Mouse (Mus musculus): ENCODE results near the gene Gm37240.
A peak's percentile ranks its signal among the peaks of the same experiment; 100 is the strongest.

Gene Gm37240

DNA sequence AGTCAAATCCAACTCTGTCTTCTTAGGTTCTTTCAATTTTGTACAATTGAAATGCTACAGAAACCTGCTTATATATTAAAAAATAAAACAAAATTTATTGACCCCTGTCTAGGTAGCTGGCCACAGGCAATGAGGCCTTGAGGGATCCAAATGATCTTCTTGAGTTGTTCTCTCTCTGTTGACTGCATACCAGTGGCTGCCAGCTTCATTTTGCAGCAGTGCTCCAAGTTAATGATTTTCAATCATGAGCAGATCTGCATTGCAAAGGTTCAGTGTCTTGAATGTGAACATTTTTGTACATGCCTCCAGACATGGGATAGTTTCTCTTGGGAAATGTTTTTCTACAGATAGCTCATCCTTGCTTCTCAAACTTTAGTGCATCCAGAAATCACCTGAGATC is 17.1 kb upstream of the Gm37240 start:
- Histone ChIP-seq H3K27me3 (ENCODE audit: control insufficient read depth, insufficient read depth, low read length, poor library complexity, severe bottlenecking) (no peaks in the 10 kb centered on the region; the same call in 1 of the 2 replicates), H3K36me3 (ENCODE audit: control insufficient read depth, insufficient read depth, low read length, poor library complexity, severe bottlenecking) (no peaks in the 10 kb centered on the region)
- DNase-seq (ENCODE audit: low read depth, low spot score): no peak

DNA sequence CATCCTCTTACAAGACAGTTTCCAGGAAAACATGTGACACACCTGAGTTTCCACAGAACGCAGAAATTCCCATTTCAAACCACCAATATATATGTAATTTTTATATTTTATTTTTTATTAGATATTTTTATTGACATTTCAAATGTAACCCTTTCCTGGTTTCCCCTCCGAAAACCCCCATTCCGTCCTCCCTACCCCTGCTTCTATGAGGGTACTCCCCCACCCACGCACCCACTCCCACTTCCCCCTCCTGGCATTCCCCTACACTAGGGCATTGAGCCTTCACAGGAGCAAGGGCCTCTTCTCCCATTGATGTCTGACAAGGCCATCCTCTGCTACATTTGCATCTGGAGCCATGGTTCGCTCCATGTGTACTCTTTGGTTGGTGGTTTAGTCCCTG is 7.7 kb upstream of the Gm37240 start:
- DNase-seq (ENCODE audit: low read depth, low spot score): peak; percentile 22
- H3K36me3 ChIP-seq (ENCODE audit: control insufficient read depth, insufficient read depth, low read length, poor library complexity, severe bottlenecking): no peaks in the 10 kb centered on the region

DNA sequence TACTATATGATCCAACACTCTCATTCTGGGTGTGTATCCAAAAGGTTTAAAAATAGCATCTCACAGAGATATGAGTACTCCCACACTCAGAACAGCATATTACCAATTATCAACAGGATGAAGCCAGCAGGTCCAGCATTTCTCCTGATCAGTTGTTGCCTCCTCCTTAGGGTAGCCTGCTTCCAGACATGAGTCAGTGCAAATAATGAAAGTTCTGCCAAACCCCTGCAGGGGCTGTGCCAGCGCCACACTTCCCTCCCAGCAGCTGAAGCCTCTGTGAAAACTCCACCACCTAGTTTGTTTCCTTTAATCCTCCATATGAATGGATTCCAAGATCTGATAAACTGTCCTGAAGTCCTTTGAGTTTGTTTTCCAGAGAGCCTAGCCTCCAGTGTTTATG is 4.3 kb upstream of the Gm37240 start:
- H3K27me3 ChIP-seq (ENCODE audit: control insufficient read depth, insufficient read depth, low read length, poor library complexity, severe bottlenecking): peaks cover 4% of the 10 kb centered on the region
- DNase-seq (ENCODE audit: low read depth, low spot score): no peak
- no peaks in the 10 kb centered on the region for H3K36me3 ChIP-seq (ENCODE audit: control insufficient read depth, insufficient read depth, low read length, poor library complexity, severe bottlenecking)

More for the DNA sequence above, 7.7 kb upstream of the Gm37240 start:
- H3K27me3 ChIP-seq (ENCODE audit: control insufficient read depth, insufficient read depth, low read length, poor library complexity, severe bottlenecking): peaks cover 2% of the 10 kb centered on the region

DNA sequence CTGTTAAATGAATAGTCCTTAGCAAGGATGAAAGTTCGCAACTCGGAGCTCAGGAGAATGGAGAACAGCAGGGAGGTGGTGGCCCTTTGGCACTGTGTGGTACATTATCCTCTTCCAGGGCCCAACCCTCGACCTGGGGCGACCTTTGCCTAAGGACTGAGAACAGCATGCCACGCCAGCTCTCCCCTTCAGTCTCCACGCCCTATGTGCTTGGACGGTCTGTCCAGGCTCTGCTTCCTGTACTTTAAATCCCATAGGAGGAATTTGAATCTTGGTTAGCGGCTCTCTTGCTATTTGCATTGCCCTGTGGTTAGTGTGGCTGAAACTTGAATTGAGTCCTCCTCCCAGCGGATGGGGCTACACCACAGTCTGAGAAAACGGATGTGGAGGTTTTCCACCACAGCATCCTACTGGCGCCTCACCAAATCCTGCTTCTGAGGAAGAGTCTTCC is 928 bp upstream of the Gm37240 start:
- Histone ChIP-seq H3K27me3 (ENCODE audit: control insufficient read depth, insufficient read depth, low read length, poor library complexity, severe bottlenecking) (peaks cover 4% of the 10 kb centered on the region), H3K36me3 (ENCODE audit: control insufficient read depth, insufficient read depth, low read length, poor library complexity, severe bottlenecking) (no peaks in the 10 kb centered on the region)
- DNase-seq (ENCODE audit: low read depth, low spot score): peak; percentile 51

DNA sequence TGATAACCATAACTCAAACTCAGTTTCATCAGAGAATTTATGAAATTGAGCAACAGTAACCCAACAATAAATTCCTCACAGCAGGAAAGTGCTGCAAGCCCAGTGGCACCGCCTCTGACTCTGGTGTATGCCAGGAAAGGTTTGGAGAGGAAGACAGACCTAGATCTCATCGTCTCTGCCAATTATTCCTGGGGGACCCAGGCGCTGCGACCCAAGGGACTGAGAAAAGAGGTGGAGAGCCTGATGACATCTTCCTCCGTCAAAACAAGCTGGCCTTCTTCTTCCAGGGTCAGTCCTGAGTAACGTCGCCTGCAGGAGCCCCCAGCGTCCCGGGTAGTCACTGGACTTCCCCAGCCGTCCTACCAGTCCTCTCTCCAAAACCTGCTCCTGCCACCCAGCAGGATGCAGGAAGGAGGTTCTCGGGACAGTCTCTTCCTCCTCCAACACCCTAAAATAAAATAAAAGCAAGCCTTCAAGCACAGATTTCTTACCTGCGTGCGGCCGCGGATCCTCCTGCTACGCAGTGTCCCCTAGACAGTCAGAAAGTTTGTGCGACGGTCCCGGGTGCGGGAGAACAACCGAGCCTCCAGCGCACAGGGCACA is 581 bp downstream of the Gm37240 start:
- no peak for DNase-seq (ENCODE audit: low read depth, low spot score)
- H3K27me3 ChIP-seq (ENCODE audit: control insufficient read depth, insufficient read depth, low read length, poor library complexity, severe bottlenecking): peaks cover 4% of the 10 kb centered on the region

DNA sequence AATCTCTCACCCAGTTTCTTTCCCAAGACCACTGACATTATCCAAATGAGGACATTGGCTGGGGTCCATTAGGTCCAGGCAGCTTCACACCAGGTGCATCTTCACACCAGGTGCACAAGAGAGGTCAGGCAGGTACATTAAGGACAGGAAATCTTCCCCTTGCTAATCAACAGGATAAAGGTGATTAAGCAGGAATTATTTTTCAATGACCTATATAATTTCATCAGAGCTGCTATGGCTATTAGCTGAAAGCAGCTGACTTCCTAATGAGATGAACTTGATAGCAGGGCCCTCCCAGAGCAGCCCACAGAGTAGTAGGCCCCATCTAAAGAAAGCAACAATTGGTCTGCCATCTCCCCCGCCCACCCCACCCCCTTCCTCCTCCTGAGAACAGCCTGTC is 1.4 kb downstream of the Gm37240 start:
- DNase-seq (ENCODE audit: low read depth, low spot score): no peak
- Histone ChIP-seq H3K36me3 (ENCODE audit: control insufficient read depth, insufficient read depth, low read length, poor library complexity, severe bottlenecking) (no peaks in the 10 kb centered on the region), H3K27me3 (ENCODE audit: control insufficient read depth, insufficient read depth, low read length, poor library complexity, severe bottlenecking) (peaks cover 2% of the 10 kb centered on the region)

More for the DNA sequence above, 581 bp downstream of the Gm37240 start:
- no peaks in the 10 kb centered on the region for H3K36me3 ChIP-seq (ENCODE audit: control insufficient read depth, insufficient read depth, low read length, poor library complexity, severe bottlenecking)

DNA sequence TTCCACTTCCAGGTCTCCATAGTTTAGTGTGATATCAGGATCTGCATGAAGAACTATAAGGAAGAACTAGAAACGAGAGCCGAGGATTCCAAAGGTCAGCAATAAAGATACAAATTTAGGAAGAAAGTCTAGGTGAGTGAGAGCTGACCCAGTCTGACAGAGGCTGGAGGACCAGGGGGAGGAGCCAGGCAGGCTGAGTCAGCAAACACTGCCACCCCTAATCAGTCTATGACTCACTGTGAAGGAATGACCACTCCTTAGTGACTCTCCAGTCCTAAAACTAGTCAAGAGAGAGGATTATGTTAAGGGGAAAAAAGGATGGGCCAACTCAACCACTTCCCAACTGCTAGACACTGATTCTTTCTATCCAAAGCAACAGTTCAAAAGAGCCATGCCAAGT is 6.6 kb downstream of the Gm37240 start:
- Histone ChIP-seq H3K36me3 (ENCODE audit: control insufficient read depth, insufficient read depth, low read length, poor library complexity, severe bottlenecking) (no peaks in the 10 kb centered on the region), H3K27me3 (ENCODE audit: control insufficient read depth, insufficient read depth, low read length, poor library complexity, severe bottlenecking) (no peaks in the 10 kb centered on the region)
- DNase-seq (ENCODE audit: low read depth, low spot score): no peak

DNA sequence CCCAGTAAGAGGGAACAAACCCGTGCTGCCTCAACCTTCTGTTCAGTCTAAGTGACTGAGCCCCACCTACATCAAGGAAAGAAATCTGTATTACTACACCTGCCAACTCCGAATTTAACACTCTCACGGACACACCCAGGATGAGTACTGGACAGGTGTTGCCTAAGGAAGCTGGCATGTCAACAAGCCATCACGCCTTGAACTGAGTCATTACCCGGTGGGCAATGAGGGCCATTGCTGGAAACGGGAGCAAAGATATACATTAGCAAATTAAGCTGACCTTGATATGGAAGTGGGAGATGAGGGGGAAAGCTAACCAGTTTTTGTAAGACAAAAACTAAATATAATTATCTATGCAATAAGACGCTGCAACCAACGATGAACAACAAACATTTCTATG is 7.2 kb downstream of the Gm37240 start:
- no peaks in the 10 kb centered on the region for H3K36me3 ChIP-seq (ENCODE audit: control insufficient read depth, insufficient read depth, low read length, poor library complexity, severe bottlenecking)
- H3K27me3 ChIP-seq (ENCODE audit: control insufficient read depth, insufficient read depth, low read length, poor library complexity, severe bottlenecking): no peaks in the 10 kb centered on the region
- no peak for DNase-seq (ENCODE audit: low read depth, low spot score)

DNA sequence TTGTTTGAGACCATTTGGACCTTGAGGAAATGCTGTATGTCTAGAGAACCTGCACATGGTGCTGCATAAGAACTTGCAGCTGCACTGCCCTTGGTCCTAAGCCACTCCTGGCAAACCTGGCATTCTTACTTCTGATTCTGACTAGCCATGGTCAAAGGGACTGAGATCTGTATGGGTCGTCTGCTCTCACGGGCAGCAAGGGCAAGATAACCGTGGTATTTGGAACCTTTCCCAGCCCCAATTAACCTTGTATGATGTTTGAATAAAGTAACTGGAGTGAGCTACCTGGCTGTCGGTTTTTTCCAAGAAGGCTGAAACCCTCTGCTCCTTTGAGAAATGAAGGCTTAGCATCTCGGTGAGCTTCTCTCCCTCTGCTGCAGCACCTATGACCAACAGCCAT is 8.4 kb downstream of the Gm37240 start:
- DNase-seq (ENCODE audit: low read depth, low spot score): no peak
- no peaks in the 10 kb centered on the region for H3K27me3 ChIP-seq (ENCODE audit: control insufficient read depth, insufficient read depth, low read length, poor library complexity, severe bottlenecking)
- H3K36me3 ChIP-seq (ENCODE audit: control insufficient read depth, insufficient read depth, low read length, poor library complexity, severe bottlenecking): no peaks in the 10 kb centered on the region

DNA sequence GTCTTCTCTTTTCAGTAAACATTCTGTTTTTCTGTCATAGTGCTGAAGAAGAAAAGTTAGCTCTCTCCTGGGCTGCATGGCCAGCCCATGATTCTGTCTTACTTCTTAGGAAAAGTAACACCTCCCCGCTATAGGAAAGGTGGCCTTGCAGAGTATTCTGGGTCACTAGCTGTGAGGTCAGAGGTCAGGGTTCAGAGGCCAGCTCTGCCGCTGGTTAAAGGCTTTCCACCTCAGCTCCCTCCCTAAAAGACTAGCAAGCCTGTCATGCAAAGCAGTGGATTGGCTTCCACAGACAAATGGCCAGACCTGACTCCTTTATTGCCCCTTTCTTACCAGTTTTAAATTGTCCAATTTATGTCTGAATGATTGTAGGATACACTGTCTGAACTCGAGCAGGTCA is 23.3 kb downstream of the Gm37240 start:
- DNase-seq (ENCODE audit: low read depth, low spot score): no peak
- Histone ChIP-seq H3K36me3 (ENCODE audit: control insufficient read depth, insufficient read depth, low read length, poor library complexity, severe bottlenecking) (no peaks in the 10 kb centered on the region), H3K27me3 (ENCODE audit: control insufficient read depth, insufficient read depth, low read length, poor library complexity, severe bottlenecking) (no peaks in the 10 kb centered on the region)

DNA sequence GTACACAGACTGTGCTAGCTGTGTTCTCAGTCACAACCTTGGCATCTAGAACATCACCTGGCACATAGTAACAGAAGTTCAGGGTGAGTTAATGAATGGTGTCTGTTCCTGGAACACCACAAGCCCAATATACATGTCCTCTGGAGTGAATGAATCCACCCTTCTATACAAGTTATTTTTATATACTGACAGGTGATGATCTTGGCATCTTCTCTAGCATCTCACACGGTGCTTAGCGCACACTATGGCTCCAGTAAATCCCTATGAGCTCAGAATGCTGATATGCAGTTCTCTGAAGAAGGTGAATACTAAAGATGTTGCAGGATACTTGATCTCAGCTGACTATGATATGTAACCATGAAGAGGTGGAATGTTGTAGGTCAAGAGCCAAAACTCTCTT is 24.4 kb downstream of the Gm37240 start:
- no peak for DNase-seq (ENCODE audit: low read depth, low spot score)
- Histone ChIP-seq H3K36me3 (ENCODE audit: control insufficient read depth, insufficient read depth, low read length, poor library complexity, severe bottlenecking) (no peaks in the 10 kb centered on the region), H3K27me3 (ENCODE audit: control insufficient read depth, insufficient read depth, low read length, poor library complexity, severe bottlenecking) (no peaks in the 10 kb centered on the region)

DNA sequence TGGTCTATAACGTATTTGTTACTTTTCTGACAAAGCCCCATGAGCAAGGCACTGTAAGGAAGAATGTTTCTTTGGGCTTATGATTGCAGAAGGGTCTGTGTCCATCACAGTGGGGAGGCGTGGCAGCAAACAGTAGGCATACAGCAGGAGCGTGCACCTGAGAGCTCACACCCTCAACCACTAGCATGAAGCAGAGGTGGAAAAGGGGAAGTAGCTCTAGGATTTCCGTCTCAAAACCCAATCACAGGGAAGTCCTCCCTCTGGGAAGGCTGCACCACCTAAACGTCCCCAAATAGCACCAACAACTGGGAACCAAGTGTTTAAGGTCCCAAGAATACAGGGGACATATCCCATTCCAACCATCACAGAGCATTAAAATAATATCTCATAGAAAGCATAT is 26.3 kb downstream of the Gm37240 start:
- no peaks in the 10 kb centered on the region for H3K36me3 ChIP-seq (ENCODE audit: control insufficient read depth, insufficient read depth, low read length, poor library complexity, severe bottlenecking)
- DNase-seq (ENCODE audit: low read depth, low spot score): no peak
- no peaks in the 10 kb centered on the region for H3K27me3 ChIP-seq (ENCODE audit: control insufficient read depth, insufficient read depth, low read length, poor library complexity, severe bottlenecking)

DNA sequence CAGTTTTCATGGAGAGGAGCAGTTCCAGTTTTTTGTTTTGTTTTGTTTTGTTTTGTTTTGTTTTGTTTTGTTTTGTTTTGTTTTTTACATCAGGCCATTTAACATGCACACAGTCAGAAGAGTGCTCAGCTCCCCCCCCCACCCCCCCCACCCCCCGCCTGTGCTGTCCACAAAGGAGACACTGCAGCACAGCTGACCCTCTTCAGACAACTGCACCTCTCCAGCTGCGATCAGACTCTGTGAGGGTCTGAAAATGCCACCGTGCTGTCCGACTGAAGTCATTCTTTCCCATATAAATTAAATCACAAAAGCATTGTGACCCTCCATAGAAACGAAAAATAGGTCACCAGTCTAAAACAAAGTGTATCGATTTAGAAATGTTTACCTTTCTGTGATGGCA is 28.0 kb downstream of the Gm37240 start:
- no peak for DNase-seq (ENCODE audit: low read depth, low spot score)
- Histone ChIP-seq H3K27me3 (ENCODE audit: control insufficient read depth, insufficient read depth, low read length, poor library complexity, severe bottlenecking) (no peaks in the 10 kb centered on the region), H3K36me3 (ENCODE audit: control insufficient read depth, insufficient read depth, low read length, poor library complexity, severe bottlenecking) (no peaks in the 10 kb centered on the region)

DNA sequence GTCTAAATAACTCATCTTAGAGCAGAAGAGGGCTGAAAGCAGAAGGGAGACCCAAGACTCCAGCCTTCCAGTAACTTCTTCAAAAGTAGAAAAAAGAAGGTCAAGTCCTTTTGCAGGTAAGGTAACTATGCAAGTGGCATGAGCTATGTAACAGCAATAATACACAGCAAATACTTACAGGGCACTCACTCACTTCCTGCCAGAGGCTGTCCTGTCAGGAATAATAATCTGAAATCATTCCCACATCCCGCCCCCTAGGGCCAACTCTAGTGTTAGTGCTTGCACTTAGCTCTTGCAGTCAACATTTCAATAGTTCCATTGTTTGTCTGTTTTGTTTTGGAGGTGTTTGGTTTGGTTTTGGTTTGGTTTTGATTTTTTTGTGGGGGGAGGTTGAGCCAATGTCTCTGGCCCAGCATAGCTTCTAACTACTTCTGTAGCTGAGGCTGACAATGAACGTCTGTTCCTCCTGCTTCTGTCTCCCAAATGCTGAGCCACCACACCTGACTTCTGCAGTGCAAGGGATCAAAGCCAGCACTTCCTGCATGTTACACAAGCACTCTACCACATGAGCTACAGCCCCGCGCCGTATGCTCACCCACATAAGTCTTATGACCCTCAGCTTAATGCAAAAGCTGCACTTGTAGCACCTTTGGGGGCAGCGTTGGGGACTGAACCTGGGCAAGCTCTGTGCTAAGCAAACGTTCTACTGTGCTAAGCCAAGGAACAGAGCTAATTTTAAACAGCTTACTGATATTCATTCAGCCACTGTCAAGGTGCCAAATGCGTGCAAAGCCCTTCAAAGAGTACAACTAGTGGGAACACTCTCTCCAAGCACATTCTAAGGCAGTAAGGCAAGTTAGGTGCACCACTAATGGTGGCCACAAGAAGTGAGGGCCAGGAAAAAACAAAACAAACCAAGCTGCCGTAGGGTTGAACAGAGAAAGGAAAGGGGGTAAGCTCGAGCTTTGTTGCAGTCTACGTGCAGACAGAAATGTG is 28.9 kb downstream of the Gm37240 start:
- DNase-seq (ENCODE audit: low read depth, low spot score): no peak
- no peaks in the 10 kb centered on the region for H3K27me3 ChIP-seq (ENCODE audit: control insufficient read depth, insufficient read depth, low read length, poor library complexity, severe bottlenecking)
- no peaks in the 10 kb centered on the region for H3K36me3 ChIP-seq (ENCODE audit: control insufficient read depth, insufficient read depth, low read length, poor library complexity, severe bottlenecking)

DNA sequence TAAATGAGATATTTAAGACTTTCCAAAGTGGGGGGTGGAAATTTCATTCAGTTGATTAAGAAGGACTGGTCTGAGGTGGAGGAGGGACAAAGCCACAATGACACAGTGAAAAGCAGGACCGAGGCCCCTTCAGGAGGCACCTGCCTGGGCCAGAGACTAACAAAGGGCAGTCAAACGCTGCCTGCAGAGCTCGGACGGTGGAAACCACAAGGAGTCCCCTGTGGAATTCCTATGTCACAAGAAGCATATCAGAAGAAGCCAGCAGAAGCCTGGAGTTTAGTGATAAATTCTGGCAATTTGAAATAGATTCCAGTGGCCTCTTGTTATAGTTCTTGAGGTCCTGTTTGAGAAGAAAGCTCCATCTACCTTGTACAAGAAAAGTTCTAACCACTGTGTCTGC is 30.2 kb downstream of the Gm37240 start:
- DNase-seq (ENCODE audit: low read depth, low spot score): no peak
- no peaks in the 10 kb centered on the region for H3K27me3 ChIP-seq (ENCODE audit: control insufficient read depth, insufficient read depth, low read length, poor library complexity, severe bottlenecking)
- no peaks in the 10 kb centered on the region for H3K36me3 ChIP-seq (ENCODE audit: control insufficient read depth, insufficient read depth, low read length, poor library complexity, severe bottlenecking)
